Mouse (Mus musculus) fat pad, adult 2 months (tissue): Measurements from ENCODE around the gene Arhgap33.
A peak's percentile ranks its signal among the peaks of the same experiment; 100 is the strongest.

ENCODE experiments used
- DNase-seq: peaks from one replicate; pipeline ENCODE4 v3.0.0-alpha.2; 2011; ENCODE audit warnings: low read depth, low spot score; ENCODE audit errors: extremely low read depth

Gene Arhgap33

GRCm38 (mm10) chr7:30534633-30535577, at the start of gene Arhgap33:
Gene Arhgap33, minus strand, starts transcription at chr7:30535060.
- DNase-seq: peak; percentile 52

- DNase-seq: no peak
These were observed 49.5 kb upstream of the Arhgap33 start for GRCm38 (mm10) chr7:30584339-30584738.

- DNase-seq: no peak
These were observed 46.7 kb upstream of the Arhgap33 start for GRCm38 (mm10) chr7:30581547-30581946.

- no peak for DNase-seq
These were observed 45.1 kb upstream of the Arhgap33 start for GRCm38 (mm10) chr7:30579950-30580349.

- DNase-seq: peak; percentile 45
These were observed 38.1 kb upstream of the Arhgap33 start for GRCm38 (mm10) chr7:30572969-30573368.

- DNase-seq: no peak
These were observed 37.5 kb upstream of the Arhgap33 start for GRCm38 (mm10) chr7:30572389-30572788.

GRCm38 (mm10) chr7:30567555-30567954, 32.7 kb upstream of the Arhgap33 start:
- no peak for DNase-seq

GRCm38 (mm10) chr7:30566033-30566432, 31.2 kb upstream of the Arhgap33 start:
- no peak for DNase-seq

GRCm38 (mm10) chr7:30564970-30565571, 30.2 kb upstream of the Arhgap33 start, which contains the start of gene Igflr1:
Gene Igflr1, plus strand, starts transcription at chr7:30565427.
- no peak for DNase-seq

GRCm38 (mm10) chr7:30563906-30564280, 29.0 kb upstream of the Arhgap33 start:
- no peak for DNase-seq

- peak; percentile 86 for DNase-seq
These were observed 28.5 kb upstream of the Arhgap33 start, which contains the start of the genes U2af1l4, Gm49396 and Psenen for GRCm38 (mm10) chr7:30563117-30563905. Gene U2af1l4, plus strand, starts transcription at chr7:30563301. Gene Gm49396, plus strand, starts transcription at chr7:30563344. Gene Psenen, minus strand, starts transcription at chr7:30563627.

GRCm38 (mm10) chr7:30562526-30563116, 27.8 kb upstream of the Arhgap33 start:
- no peak for DNase-seq

GRCm38 (mm10) chr7:30560296-30560695, 25.4 kb upstream of the Arhgap33 start:
- no peak for DNase-seq

- DNase-seq: peak; percentile 91
These were observed 24.6 kb upstream of the Arhgap33 start, which contains the start of gene Lin37 for GRCm38 (mm10) chr7:30559443-30559954. Gene Lin37, minus strand, starts transcription at chr7:30559838.

- no peak for DNase-seq
These were observed 24.0 kb upstream of the Arhgap33 start for GRCm38 (mm10) chr7:30558656-30559442.

- DNase-seq: no peak
These were observed 23.1 kb upstream of the Arhgap33 start for GRCm38 (mm10) chr7:30557901-30558514.

GRCm38 (mm10) chr7:30556894-30557536, 22.2 kb upstream of the Arhgap33 start:
- DNase-seq: no peak

GRCm38 (mm10) chr7:30553810-30554584, 19.1 kb upstream of the Arhgap33 start:
- no peak for DNase-seq
